Mouse (Mus musculus): ENCODE measurements around the gene Snrpf.

- TF ChIP-seq CTCF (IDR thresholded peaks at IDR 0.05; ENCODE audit: low read depth) (no peak), EP300 (optimal IDR thresholded peaks at IDR 0.05) (no peak)
Measured at GRCm38 (mm10) chr10:93596641-93597040, 7.1 kb upstream of the Snrpf start.
